Mouse (Mus musculus) cerebellum, adult 2 months (tissue): Measurements from ENCODE around the gene Coq7.

Experiments used
- CTCF ChIP-seq: fragments of 200-500 bp; IDR thresholded peaks from 2 replicates; pipeline ENCODE4 v1.5.1; 2011; ENCODE audit warnings: low read depth, mild to moderate bottlenecking, control low read depth, low read length, moderate library complexity, borderline replicate concordance; ENCODE audit not compliant: insufficient read depth
- POLR2A ChIP-seq: fragments of 200-500 bp; IDR thresholded peaks from 2 replicates; pipeline ENCODE4 v1.6.1; 2011; ENCODE audit warnings: low read length, control low read depth, borderline replicate concordance; ENCODE audit not compliant: insufficient read depth

DNA sequence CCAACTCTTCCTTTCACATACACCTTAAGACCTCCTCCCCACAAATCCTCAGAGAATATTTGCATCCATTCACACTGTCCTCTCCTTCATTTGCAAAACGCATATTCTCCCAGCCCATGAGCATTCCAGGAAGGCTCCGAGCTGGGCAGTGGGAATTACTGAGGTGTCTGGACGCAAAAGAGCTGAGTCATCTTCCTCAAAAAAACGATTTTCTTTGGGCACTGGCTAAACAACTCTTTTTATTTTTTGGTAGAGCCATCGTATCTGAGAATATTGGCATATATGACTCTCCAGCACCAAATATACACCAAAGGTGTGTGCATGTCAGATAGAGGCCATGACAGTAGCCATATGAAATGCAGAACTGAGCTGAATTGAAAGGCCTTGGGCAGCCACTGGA lies 46.2 kb downstream of the Coq7 start:
- TF ChIP-seq CTCF: no peak
- no peak for TF ChIP-seq POLR2A
